Mouse (Mus musculus): ENCODE data around the gene Zfp503.

The Zfp503 gene

GRCm38 (mm10) chr14:21989291-21989913 is at the start of gene Zfp503:
Zfp503 (minus strand) TSS chr14:21989601.
- peak; percentile 88 for DNase-seq

- no peak for DNase-seq
These were observed 48.2 kb upstream of the Zfp503 start for GRCm38 (mm10) chr14:22037498-22038131.

- no peak for DNase-seq
These were observed 47.5 kb upstream of the Zfp503 start for GRCm38 (mm10) chr14:22036802-22037497.

GRCm38 (mm10) chr14:22036338-22036737 is 46.9 kb upstream of the Zfp503 start:
- no peak for DNase-seq

DNA sequence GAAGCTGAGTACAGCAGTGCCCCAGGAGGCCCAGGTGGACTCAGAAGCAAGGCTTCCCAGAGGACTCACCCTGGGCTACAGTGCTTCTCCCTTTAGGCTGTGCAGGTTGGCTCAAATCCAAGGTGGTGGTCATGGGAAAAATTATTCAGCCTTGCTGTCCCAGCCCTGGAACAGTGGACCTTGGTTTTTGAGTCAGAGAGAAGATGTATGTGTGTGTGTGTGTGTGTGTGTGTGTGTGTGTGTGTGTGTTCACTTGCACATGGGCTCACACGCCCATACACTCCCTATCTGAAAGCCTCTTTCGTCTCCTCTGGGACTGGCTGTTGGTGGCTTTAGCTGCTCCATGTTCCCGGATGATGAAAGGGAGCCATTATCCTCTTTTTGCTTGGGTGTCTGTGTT is 46.5 kb upstream of the Zfp503 start:
- peak; percentile 66 for DNase-seq

DNA sequence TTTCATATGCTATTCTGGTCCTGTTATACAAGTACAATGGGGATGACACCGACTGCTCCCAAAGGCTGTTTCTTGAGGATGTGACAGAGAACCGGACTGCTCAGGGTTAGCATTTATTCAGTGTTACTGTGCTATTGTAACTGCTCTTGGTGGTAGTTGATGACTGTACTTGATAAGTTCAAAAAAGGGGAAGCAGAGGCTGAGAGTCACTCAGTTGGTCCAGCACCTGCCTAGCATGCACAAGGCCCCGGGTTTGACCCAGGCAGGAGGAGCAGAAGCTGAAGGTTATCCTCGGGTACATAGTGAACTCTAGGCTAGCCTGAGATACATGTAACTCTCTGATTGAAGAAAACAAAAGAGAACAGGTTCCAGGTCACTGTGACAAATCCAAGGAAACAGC is 34.1 kb upstream of the Zfp503 start:
- DNase-seq: no peak

DNA sequence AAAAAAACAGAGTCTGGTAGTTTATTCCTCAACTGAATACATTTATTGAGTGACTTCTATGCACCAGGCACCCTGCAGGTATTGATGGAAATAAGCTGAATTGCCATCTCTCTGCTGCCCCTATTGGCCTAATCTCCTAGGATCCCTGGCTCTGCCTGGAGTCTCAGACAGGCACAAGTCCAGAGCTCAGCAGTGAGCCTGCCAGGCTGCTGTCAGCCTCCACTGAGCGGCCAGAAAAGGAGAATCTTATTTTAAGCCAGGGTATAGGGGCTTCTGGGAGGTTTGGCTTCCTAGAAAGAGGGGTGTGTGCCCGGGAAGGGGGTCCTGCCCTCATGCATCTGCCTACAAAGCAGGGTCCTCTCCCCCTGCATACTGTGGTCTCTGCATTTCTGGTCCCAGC is 31.5 kb upstream of the Zfp503 start:
- peak; percentile 76 for DNase-seq

- no peak for DNase-seq
These were observed 30.8 kb upstream of the Zfp503 start for GRCm38 (mm10) chr14:22019949-22020845.

DNA sequence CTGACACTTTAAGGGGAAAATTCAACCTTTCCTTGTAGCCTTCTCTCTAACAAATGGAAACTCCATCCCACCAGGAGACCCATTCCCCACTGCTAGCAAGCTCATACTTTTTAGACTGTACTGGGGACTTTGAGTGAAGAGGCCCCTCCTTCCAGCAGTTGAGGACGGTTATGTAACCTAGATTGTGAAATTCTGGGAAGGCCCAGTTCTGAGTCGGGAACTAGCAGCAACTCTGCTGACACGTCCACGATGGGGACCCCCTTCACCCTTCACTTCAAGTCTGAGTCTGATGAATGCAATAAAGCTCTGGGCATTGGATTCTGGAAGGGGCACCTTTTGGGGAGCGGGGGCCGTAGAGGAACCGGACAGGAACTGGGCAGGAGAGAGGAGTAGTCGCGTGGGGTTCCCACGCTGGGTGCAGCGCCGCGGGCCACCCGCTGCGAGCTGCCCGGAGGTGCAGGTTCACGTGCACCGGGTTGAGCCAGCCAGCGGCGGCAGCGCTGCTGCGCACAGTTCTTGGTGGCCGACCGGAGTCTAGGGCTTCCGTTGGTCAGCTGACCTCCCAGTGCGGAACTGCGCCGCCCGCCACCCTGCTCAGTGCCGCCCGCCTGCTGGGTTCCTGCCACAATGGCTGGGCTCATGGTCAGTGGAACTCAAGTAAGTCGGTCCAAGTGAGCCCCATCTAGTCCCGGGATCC is 30.0 kb upstream of the Zfp503 start, which contains the start of gene Lrmda:
Lrmda (plus strand) TSS at position 461 of the 697 bp plus-strand sequence.
- DNase-seq: peak; percentile 88

DNA sequence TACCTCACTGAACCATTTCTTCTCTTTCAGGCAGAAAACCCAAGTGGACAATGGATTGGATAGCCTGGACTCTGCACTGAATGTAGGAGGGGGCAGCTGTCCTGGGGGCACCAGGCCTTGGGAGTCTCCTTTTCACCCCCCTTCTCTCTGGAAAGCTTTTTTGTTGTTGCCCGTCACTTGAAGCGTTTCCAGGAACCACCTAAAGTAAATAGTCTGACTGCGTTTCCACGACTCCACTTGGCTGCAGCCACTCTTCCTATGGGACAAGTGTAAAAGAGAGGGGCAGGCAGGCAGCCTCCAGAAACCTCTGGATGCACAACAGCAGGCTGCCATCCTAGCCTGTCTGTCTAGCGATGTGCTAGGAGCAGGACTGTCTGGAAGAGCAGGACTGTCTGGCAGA is 27.6 kb upstream of the Zfp503 start:
- no peak for DNase-seq

GRCm38 (mm10) chr14:22014781-22015180 is 25.4 kb upstream of the Zfp503 start:
- DNase-seq: peak; percentile 66

DNA sequence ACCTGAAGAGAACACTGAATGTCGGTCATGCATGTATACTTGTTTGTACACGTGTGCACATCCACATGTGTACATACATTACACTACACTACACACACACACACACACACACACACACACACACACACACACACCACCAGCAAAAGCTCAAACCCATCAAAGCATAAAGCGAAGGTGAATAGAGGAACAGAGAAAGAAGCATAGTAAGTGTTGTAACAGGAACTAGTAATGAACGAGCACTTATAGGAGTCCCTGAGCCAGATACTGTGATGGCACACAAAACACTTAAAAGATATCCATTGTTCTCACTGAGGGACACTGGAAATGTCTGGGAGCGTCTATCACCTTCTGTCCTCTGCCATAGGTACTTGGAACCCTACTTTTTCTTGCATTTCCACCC is 24.9 kb upstream of the Zfp503 start:
- DNase-seq: no peak

DNA sequence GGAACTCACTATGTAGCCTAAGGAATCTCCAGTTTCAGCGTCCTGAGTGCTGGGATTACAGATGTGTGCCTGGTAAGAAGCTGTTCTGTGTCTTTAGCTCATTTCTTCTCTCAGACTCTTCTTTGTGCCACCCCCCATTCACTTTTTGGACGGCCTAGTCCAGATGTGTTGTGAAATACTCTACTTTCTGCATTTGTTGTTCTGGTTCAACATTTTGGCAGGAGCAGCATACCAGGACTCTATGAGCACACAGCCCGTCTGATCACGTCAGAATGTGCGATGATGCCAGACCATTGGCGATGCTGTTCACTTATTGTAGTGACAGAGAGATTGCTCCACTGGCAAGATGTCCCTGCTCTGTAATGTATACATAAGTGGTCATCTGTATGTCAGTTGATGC is 17.6 kb upstream of the Zfp503 start:
- DNase-seq: no peak

GRCm38 (mm10) chr14:22004943-22005342 is 15.5 kb upstream of the Zfp503 start:
- DNase-seq: no peak

GRCm38 (mm10) chr14:22003631-22004030 is 14.2 kb upstream of the Zfp503 start:
- no peak for DNase-seq

- no peak for DNase-seq
These were observed 13.8 kb upstream of the Zfp503 start for GRCm38 (mm10) chr14:22003231-22003630.

DNA sequence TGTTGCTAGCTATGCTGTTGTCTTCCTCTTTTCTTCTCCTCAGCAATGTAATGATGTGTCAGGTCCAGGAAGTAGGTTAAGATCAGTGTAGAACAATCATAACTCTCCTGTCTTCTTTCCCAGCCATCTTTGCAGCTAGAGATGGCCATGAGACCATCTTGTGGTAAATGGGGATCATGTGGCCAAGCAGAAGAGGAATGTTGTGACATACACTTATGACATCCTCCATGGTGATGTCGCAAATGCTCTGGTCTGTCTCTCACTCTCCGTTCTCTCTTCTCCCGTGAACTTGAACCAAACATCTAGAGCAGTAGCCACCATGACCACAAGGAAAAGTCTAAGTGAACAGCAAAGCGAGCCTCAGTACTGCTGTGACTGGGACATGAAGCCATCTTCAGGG is 10.2 kb upstream of the Zfp503 start:
- no peak for DNase-seq

DNA sequence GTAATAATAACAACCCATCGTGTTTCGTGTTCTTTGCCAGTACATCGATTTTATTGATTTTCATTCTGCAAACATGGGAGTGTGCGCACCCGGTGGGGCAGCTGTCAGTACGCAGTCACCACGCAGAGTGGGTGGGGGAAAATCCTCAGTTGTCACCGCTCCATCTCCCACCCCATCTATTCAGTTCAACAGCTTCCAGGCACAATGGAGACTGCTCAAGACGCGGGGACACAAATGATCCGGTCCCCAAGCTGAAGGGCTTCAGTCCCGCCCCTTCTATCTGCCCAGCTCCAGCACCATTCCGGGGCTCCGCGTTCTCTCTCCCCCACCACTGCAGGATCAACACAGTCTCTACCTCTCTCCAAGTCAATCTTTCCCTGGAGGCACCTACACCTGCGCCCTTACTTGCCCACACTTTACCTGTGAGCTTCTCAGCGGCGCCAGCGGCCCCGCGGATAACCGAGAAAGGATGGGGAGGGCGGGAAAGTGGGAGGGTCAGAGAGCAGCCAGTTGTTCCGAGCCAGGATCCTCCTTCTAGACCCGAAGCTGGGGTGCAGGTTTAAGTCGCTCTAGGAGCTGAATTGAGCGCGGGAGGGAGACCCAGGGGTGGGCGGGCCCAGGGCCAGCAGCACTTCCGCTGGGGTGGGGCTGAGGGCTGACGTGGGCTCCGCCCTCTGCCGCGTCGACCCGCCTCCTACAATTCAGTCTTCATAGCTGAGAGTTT is 5.8 kb upstream of the Zfp503 start:
- DNase-seq: peak; percentile 93

DNA sequence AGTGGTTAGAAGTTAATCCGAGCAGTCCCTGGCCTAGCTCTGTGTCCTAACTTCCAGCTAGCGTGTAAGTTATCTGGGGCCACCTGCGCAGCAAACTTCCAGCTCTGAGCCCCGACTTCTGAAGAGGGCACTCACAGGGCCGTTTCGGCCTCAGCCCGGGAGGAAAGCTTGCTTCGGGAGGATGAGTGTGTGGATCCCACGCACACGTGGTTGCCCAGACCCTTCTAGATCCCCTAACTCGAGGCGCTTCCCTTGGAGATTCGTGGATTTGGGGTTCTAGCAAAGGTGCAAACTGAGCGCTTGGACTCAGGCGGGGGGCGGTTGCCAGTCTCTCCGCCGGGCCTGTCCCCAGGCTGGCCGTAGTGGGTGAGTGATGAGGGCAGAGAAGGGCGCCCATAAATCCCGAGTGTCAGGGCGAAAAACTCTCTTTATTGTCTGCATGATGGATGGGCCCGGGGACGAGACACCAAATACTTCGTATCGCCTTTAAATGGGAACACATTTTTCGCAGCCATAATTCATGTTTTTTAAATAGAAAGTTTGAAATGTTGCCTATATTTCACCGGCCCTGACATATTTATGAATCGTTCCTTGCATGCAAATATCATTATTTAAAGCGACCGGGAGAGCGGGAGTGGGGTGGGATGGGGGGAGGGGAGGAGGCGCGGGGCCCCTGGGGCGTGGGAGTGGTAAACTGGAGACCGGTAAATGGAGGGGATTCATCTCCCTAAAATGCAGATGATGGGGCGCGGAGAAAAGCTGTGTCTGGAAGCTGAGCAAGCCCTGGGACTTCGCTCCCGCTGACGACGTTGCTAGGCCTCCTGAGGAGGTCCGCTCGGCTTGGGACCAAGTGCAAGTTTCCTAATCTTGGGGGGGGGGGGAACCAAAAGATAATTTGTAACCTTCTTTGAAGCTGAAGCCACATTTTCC is 4.9 kb upstream of the Zfp503 start:
- DNase-seq: peak; percentile 65

GRCm38 (mm10) chr14:21993251-21994060 is 4.1 kb upstream of the Zfp503 start:
- peak; percentile 70 for DNase-seq
